Mouse (Mus musculus) C2C12 (cell line): ENCODE results near the gene D1Ertd622e.

Experiments
- CEBPB ChIP-seq: IDR thresholded peaks from one replicate; pipeline ENCODE4 v1.6.1; 2011; ENCODE audit warnings: low read depth, mild to moderate bottlenecking, control low read depth, moderate library complexity
- CTCF ChIP-seq: IDR thresholded peaks from one replicate; pipeline ENCODE4 v1.5.1; 2011; ENCODE audit not compliant: control insufficient read depth, insufficient read depth, insufficient read length
- MAX ChIP-seq: IDR thresholded peaks from one replicate; pipeline ENCODE4 v1.6.1; 2011; ENCODE audit warnings: mild to moderate bottlenecking, control low read depth
- MYOD1 ChIP-seq: IDR thresholded peaks from one replicate; pipeline ENCODE4 v1.6.1; 2011; ENCODE audit warnings: low read depth; ENCODE audit not compliant: control insufficient read depth, insufficient read length
- USF1 ChIP-seq: IDR thresholded peaks from one replicate; pipeline ENCODE4 v1.6.1; 2011; ENCODE audit warnings: low read depth, mild to moderate bottlenecking, control low read depth, moderate library complexity

DNA sequence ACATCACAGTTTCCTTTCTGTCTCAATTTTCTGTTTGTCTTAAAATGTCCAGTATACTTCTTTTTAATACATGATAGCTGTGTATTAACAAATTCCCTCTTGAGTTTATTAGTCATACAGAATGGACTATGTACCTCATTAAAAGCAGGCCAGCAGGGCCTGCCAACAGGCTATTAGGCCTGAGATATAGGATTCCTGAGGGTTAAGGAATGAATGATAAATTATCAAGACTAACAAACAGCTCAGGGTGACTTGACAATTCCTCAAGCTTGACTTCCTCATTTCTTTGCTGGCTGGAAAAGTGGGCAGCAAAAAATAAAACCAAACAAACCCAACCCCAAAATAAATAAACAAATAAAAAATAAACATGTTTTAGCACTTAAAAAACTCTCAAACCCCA is 43.5 kb upstream of the D1Ertd622e start:
- TF ChIP-seq CTCF (no peak), CEBPB (no peak), MAX (no peak), MYOD1 (no peak), USF1 (no peak)
